Mouse (Mus musculus) heart, adult 2 months (tissue): Measurements from ENCODE around the gene Morc4.

Experiments used
- CTCF ChIP-seq: fragments of 200-600 bp; IDR thresholded peaks from 2 replicates; pipeline ENCODE4 v1.8.1; 2022; ENCODE audit warnings: antibody characterized with exemption, mild to moderate bottlenecking, moderate library complexity
- EP300 ChIP-seq: fragments of 200-500 bp; IDR thresholded peaks from 2 replicates; pipeline ENCODE4 v1.6.1; 2011; ENCODE audit warnings: low read depth, low read length, control low read depth; ENCODE audit not compliant: insufficient read depth
- POLR2A ChIP-seq: fragments of 200-500 bp; IDR thresholded peaks from 2 replicates; pipeline ENCODE4 v1.6.1; 2011; ENCODE audit warnings: mild to moderate bottlenecking, low read depth, low read length, control low read depth; ENCODE audit not compliant: insufficient read depth

DNA sequence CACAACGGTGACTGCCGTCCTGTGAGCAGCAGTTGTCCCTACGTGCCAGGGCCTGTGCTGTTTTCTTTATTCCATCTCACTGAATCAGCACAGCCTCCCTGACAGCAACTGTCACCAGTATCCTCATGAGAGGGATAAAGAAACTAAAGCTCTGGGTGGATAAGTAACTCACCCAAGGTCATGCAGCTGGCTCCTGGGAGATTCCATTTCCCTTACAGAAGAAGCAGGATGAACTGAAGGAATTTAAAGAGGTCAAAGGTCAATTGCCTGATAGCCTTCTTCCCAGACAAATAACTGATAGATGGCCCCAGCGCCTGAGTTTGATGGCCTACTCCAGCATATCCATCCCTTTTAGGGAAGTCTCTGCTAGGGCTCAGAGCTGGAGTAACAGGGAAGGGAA is 94.1 kb downstream of the Morc4 start:
- TF ChIP-seq CTCF (no peak), POLR2A (no peak), EP300 (no peak)
